Mouse (Mus musculus) heart, adult 9 months (tissue): ENCODE measurements at regions not wholly inside any gene's neighbourhood (a gene's known extent, or its start where the extent isn't known, plus 50 kb on each side); places are given as distances from the start of the nearest gene placed in this dataset.
"Not testable (repeated sequence)": the region's sequence is repeated elsewhere in the genome, so short reads cannot be mapped to it uniquely, and the experiment has no call there.

Experiments used
- DNase-seq, 2 experiments: peaks; one replicate each; pipeline ENCODE4 v3.0.0; 2022; ENCODE audit warnings: low spot score in 2 of 2

DNA sequence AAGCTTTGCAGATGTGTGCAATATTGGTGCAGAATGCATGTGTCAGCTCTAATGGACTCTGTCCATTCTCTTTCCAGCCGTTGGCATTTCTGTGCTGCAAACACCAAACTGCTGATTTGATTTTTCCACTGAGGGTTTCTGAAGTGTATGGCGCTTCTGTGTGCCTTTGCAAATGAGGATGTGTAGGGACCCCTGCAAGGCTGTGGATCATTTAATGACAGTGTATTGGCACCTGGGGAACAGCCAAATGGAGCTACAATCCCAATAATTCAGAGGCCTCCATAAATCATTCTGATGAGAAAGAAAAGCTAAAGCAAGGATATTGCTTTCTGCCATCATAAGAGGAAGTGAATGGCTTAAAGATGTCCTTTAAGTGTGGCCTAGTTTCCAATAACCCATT is 305.9 kb upstream of the Pkdcc start:
- no peak for DNase-seq

DNA sequence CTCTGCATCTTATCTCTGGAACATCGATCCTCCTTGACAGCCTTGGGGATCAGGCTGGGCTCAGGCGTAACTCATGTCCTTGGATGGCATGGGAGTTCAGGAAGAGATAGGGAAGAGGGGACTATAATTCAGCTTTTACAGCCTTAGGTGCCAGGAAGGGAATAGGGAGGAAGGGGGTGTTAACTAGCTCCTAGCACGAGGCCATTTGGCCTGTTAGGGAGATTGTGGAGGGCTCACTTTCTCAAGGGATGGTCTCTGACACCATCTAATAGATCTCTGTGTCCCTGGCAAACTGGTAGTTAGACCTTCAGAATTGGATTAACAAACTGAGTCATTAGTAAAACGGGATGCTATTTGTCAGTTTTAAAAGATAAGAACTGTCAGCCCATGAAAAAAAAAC is 292.1 kb upstream of the Pkdcc start:
- not testable (repeated sequence) for DNase-seq

DNA sequence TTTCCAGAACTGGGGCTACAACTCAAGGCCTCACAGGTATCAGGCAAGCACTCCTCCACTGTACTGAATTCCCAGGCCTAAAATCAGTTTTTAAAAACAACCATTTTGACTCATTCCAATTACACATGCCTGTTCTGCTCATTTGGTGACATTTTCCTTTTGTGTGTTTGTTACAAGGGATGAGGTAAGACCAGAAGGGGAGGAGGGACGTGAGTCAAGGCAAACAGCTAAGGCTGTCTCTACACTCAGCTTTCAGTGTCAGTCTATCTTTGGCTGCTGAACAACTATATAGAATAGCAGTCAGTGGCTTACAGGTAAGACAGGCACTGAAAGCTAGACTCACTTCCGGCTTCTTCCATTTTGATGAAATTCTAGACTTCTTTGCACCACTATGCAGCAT is 289.3 kb upstream of the Pkdcc start:
- no peak for DNase-seq

DNA sequence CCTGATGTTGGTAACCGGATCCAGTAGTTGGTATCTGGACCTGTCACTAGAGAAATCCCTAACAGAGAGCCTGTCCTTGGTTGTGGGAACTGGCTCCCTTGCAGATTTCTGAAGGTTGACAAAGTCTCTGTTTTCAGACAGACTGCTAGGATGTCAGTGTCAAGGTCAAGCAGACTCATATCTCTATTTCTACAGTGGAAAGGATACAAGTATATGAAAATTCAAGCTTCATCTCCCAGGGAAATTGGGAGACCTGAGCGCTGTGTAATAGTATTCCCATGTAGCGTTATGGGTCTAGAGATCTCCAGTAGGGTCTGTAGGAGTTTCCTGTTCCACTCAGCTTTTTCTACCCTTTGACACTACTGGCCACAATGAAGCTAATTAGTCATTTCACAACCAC is 287.4 kb upstream of the Pkdcc start:
- DNase-seq, result no peak

DNA sequence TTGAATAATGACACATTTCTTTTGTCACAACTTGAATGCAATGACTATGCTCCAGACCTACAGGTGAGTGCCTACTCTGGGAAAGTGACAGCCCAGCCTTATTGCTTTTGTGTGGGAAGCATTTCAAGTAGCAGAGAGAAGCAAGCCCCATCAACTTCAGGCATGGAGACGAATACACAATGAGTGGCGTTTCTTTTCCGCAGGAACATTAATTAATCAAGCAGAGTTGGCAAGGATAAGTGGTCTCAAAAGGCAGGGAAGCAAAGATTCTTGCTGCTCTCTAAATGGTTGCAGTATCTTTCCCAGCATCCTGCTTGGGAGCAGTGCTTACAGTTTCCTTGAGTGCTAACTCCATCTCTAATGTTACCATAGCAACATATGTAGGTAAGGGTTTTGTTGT is 285.6 kb upstream of the Pkdcc start:
- no peak for DNase-seq

DNA sequence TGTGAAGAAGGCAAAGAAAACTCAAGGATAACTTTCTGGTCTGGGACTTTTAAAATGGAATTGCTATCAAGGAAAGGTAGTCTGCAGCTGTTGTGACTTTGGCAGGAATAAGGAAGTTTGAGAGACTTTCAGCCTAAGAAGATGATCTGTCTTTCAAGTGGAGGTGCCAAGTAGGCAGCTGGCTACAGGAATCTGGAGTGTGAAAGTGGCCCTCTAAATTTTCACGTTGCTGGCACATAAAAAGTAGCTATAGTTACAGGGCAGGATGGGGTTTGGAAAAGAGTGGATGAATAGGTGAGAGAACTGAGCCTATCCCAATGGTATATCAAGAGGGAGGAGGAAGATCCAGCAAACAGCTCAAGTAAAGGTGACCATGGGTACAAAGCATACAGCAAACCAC is 284.4 kb upstream of the Pkdcc start:
- no peak for DNase-seq

DNA sequence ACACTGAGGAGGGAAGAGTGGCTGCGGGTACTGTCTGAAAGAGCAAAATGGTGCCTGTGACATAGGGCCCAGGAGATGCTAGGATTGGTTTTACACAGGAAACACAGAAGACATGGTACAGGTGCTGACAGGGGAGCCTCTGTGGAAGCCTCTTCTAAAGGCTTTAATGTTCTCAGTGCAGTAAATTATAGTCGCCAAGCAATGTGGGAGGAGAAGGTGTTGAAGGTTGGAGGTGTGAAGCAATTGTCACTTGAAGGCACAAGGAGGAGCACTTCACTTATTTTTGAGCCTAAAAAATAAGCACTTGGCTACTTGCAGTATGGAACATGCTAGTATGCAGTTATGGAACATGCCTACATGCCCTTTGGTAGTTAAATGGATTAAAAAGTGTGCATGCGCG is 283.6 kb upstream of the Pkdcc start:
- no peak for DNase-seq

DNA sequence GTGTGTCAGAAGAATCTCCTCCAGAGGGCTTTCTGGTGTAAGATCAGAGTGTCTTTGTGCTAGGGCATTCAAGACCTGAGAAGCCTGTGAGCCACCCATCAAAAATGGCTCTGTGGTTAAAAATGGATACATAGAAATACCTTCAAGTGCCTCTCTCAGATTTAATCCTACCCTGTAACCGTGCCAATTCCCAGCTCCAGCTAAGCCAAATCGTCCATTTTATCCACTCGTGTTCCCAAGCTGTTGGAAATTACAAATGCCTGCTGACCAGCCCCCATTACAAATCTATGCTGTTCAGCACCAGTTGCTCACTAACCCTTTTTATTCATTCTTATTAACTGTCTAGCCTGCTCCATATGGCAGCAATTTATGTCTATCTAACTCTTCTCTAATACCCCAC is 278.3 kb upstream of the Pkdcc start:
- no peak for DNase-seq

DNA sequence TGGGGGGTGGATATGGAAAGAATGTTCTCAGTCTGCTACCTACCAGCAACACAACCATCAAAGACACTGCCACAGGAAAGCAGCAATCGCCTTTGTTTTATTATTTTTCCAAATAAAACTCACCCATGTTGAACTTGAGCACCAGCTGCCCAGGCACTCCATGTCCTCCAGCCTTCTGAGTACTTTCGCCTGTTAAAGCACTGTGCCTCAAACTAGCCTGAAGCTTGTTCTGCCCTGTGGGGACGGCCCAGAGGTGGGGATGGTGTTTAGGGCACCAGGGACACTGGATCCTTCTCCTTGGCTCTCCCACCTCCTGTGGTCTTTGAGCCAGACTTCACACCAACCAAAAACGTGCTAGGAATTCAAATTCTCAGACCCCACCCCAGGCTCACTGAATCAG is 269.0 kb upstream of the Pkdcc start:
- DNase-seq, result no peak

DNA sequence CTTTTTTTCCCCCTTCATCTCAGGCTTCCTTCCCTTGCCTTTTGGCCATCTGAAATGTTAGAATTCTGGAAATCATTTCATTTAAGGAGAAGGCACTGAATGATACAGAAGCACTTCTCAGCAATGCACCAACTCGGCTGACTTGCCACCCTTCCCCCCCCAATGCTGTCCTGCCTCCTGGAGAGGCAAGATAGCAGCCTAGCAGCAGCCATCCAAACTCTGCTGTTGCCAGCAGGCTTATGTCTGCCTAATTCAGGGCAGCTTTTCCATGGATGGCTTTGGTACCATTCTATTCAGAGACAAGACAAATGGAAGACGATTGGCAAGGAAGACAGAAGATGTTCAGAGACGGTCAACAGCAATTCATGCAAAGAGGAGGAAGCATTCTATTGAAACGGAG is 265.3 kb upstream of the Pkdcc start:
- no peak for DNase-seq

DNA sequence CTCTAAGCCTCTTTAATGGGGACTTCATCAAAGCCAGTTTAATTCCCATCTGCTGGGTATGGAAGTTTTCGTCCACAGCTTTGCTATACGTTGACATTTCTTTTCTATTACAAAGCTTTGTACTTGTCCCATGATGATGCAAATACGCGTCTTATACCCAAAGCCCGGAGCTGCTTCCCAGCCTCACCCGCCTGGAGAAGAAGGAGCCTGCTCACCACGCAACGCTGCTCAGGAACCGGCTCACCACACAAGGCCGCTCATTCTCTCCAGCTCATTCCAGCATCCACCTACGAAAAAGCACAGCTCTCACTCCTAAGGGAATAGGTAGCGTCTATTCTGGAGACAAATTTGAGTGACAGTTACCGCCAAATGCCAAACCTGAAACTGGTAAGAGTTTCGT is 264.8 kb upstream of the Pkdcc start:
- no peak for DNase-seq

DNA sequence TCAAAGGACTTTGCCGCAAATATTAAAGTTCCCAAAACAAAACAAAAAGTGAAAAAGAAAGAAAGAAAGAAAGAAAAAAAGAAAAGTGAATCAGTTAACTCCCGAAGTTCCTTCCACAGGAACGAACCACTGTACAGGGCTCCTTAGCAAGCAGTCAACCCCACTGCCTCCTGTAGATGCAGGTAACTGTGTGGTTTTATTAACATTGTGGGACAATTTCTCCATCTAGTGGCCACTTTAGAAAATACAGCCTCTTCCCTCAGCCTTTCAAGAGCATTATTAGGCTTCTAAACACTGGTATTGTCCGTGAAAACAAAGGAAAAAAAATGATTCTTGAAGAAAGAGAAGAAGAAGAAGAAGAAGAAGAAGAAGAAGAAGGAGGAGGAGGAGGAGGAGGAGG is 257.7 kb upstream of the Pkdcc start:
- peak in 1 of 2 experiments; percentile 3 for DNase-seq

DNA sequence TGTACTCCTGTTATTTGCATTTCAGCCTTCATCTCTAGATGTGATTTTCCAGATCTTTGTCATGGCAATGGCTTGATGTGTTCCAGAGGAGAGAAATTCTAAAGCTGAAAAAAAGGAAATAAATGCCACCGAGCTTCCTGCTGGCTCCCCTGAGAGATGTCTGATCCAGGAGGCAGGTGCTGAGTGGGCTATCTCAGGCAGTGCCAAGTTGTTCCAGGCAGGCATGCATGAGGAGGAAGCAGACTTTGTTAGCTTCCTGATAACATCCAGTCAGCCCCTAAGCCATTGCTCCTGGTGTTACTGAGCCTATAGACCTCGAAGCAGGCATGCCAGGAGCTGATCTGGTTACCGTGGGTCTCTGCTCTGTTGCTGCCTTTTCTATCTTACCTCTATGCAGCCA is 251.7 kb upstream of the Pkdcc start:
- DNase-seq, result no peak

DNA sequence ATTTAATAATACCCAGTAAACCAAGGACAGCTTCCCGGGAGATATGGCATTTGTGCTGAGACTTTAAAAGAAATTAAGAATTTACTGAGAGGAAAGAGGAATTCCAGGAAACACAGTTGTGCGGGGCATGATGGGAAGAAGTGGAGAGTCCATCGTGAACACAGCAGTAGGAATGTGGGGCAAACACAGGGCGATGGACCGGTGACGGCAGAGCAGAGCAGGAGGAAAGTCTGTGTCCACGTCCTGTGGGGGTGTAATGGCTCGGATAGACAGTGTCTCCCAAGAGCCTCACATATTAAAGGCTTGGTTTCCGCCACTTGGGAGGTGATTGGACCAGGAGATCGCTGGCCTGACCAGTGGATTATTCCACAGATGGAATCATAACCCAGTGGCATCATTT is 215.4 kb upstream of the Pkdcc start:
- DNase-seq, result no peak

DNA sequence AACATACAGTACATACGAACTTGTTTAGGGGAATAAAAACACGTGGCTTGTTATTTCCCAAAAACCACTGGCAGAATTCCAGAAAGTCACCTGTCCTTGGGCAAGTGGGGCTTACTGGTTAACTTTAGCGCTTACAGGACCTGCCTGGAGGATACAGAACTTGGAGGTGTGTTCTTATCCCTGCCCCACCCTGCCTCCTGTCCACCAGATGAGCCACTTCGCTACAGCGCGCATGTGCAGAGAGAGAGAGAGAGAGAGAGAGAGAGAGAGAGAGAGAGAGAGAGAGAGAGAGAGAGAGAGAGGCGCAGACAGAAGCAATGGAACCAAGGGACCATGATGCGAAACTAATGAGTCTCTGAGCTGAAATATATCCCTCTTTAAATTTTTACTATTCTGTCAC is 214.7 kb upstream of the Pkdcc start:
- DNase-seq, result no peak

DNA sequence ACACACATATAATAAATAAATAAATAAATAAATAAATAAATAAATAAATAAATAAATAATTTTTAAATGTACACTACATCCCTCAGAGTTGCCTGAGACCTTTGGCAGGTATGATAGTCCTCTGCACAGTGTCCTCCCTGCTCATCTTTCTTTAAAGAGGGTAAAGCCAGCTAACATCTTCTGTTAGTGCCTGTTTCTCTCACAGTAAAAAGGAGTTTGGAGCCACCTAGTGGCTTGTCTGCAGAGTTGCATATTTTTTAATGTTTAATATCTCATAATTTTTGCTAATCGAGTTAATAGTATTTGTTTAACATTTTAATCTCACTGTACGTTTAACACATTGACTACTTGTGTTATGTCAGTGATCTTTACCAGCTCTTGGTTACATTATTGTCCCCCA is 213.5 kb upstream of the Pkdcc start:
- no peak for DNase-seq

DNA sequence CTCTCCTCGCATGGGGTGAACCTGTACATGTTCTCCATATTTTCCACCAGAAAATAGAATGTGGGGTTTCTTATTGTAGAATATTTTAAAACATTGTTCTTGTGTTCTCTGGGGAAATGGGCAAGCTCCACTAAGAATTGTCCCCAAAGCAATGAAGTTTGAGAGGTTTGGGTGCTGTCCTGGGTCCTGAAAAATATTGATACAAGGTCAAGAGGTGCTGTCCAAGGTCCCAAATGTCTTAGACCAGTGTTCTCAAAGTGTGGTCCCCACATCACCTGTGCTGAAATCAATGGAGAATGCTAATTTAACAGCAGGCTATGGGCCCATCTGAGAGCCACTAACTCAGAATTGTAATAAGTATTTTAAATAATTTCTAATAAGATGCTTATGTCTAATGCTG is 204.2 kb upstream of the Pkdcc start:
- no peak for DNase-seq

DNA sequence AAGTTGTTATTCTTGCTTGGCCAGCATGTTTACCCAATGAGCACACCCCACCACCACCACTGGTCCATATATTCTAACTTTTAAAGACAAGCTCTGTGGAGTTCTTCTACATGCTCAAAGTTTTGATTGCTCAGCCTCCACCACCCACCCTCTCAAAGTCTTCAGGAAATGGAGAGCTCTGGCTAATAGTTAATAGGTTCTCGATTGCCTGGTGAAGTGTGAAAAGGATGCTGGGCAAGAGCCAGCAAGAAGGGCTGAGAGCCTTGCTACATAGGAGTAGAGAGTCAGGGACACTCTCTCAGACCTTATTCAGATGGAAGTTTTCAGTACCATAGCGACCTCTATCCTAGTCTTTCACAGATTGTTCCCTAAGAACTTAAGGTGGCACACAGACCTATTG is 199.4 kb upstream of the Pkdcc start:
- no peak for DNase-seq

DNA sequence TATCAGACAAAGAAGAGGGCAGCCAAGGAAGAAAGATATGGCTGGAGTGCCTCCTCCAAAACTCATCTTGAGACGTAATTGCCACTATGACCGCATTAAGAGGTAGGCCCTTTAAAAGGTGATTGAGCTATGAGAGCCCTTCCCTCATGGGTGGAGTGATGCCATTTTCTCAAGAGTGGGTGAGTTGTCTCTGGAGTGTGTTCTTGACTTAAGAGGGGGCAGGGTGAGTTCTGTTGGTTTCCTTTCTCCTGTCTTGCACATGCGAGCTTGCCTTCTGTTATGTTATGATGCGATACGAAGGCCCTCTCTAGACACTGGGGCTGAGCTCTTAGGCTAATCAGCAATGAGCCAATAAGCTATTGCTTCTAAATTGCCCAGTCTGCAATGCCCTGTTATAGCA is 198.2 kb upstream of the Pkdcc start:
- no peak for DNase-seq

DNA sequence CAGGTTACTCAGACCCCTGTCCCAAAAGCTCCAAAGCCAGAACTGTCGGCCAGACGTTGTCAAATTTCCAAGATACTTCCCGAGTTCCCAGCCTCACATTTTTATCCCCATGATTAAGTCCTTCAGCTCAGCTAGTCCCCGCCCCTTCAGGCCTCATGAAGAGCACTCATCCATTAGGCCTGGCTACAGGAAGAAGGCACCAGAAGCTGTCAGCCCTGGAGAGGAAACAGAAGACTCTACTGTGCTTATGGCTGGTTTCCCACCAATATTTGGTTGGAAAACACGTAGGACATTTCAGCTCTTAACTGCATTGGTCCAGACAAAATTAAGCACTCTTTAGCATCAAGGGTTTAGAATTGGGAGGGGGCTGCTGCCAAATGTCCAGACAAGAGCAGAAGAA is 195.8 kb upstream of the Pkdcc start:
- no peak for DNase-seq

DNA sequence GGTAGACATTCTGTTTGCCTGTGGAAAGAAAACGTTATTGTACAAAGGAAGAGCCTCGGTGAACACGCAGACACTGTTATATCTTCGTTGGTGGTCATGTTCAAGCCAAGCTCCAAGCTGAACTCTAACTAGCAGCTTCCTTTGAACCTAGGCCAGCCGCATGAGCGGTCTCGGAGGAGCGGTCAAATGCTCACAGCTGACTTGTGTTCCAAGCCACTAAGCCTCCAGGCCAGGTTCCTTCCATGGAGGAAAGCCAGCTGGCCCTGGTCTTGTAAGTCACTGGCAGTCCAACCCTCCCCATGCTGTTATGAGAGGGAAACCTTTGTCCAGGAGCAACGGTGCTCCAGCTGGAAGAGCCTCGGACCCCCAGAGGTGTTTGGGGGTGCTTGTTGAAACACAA is 194.5 kb upstream of the Pkdcc start:
- peak; percentile 43 to 59 for DNase-seq

DNA sequence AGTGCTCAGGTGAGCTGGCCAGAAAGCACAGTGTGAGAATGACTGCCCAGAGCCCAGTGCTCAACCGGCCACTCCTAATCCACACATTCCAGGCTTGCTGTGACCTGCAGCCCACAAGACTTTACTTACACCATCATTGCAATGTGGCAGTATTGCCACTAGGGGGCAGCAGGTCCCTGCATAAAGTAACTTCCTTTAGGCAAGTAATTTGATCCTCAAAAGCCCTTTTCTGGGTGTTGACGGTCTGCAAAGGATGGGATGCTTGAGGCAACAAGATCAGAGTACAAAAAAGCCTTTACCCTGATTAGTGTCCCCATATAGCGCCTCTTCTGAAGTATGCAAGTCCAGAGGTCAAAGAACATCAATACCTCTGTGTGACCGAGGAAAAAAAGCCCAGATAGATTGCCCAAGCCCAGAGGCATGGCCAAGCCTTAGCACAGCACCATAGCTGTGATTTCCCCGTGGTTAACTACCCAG is 189.7 kb upstream of the Pkdcc start:
- DNase-seq, result peak; percentile 18 to 65

DNA sequence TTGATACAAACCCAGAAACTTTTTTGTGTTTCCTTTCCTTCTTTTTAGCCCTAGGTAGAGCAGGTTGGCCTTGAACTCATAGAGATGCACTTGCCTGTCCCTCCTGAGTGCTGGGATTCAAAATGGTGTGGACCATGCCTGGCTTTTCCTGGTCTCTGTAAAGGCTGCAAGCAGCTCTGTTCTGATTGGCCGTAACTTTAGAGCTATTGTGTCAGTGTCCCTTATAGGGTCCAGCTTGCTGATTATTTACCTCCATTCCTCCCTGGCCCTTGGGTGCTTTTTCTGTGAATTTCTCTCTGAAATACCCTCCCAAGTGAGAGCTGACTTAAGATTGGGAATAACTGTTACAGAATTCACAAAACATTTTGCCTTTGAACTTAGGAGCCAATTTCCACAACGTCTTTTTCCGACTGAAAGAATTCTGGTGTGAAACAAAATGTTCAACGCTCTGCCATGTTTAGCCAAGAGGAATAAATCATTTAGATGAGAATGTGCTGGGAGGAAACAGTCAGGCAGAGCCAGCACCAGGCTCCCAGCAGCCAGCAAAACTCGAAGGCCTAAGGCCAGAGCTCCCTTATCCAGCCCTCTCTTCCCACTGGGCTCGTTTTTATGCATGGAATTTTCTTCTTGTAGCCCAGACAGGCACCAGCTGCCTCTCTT is 180.0 kb upstream of the Pkdcc start:
- DNase-seq, result peak in 1 of 2 experiments; percentile 17

DNA sequence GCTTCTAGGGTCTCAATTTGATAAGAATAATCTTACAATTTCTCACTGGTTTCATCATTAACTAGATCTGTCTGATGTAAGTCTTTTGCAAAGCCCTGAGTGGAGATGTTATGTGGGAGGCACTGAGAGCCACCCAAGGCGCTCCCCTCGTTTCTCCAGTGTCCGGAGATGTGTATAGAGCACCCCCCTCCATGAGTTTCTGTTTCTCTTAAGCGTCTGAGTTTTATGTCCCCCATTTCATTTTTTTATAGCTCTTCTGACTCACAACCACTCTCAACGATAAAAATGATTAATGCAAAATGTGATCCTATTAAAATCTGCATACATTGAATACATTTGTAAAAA is 179.5 kb upstream of the Pkdcc start:
- no peak for DNase-seq

DNA sequence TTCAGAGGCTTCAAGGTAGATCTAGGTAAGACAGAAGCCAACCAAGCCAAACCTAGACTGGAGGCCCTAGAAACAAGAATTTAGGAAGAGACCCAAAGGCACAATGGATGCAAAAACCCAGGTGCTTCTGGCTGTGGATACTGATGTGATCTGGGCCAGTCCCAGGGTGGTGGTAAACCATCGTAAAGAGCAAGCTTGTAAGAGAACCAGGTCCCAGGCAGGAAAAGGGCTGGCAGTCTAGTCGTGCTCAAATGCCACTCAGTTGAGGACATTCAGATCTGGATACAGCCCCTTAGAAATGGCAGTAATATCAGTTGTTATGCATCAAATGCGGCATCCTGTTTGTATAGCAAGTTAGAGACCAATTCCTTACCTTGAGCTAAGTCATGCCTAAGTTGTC is 175.5 kb upstream of the Pkdcc start:
- DNase-seq, result no peak
